Mouse (Mus musculus): ENCODE data around the gene Gm28043. TPM values are rescaled to one million over a fixed set of nuclear protein-coding genes. Genes with fewer than 3 reads are reported as not detected.
"Not testable (repeated sequence)": the region's sequence is repeated elsewhere in the genome, so short reads cannot be mapped to it uniquely, and the experiment has no call there.

Gm28043 gene
- polyA plus RNA-seq, 1 experiment from 2014 or later, result 1.9 TPM

DNA sequence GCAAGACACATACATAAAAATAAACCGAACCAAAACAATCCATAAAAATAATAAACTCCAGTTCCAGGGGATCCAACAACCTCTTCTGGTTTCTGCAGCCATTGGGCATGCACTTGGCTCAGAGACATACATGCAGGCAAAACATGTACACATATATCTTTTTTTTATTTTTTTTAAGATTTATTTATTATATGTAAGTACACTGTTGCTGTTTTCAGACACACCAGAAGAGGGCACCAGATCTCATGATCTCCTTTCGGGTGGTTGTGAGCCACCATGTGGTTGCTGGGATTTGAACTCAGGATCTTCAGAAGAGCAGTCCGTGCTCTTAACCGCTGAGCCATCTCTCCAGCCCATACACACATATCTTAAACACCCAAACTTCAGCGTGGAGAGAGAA, 1.2 kb upstream of the Gm28043 start:
- not testable (repeated sequence) for H3K4me2 ChIP-seq (ENCODE audit: low read length); H3K27me3 ChIP-seq (replicated peaks; ENCODE audit: control insufficient read depth, insufficient read depth, low read length); H3K36me3 ChIP-seq (ENCODE audit: control insufficient read depth, insufficient read depth, low read length); H3K4me3 ChIP-seq (ENCODE audit: low read depth, low read length); H3K9ac ChIP-seq (ENCODE audit: low read length); H3K9me3 ChIP-seq (replicated peaks; ENCODE audit: control insufficient read depth, low read length); ATAC-seq; DNase-seq (ENCODE audit: low spot score); H3K27ac ChIP-seq (ENCODE audit: low read depth, low read length)
- WGBS, result 91% methylated on average over 5 of the region's 5 CpGs
- H3K4me1 ChIP-seq (ENCODE audit: control insufficient read depth, insufficient read depth, low read length), result peaks cover 18% of the 10 kb centered on the region

DNA sequence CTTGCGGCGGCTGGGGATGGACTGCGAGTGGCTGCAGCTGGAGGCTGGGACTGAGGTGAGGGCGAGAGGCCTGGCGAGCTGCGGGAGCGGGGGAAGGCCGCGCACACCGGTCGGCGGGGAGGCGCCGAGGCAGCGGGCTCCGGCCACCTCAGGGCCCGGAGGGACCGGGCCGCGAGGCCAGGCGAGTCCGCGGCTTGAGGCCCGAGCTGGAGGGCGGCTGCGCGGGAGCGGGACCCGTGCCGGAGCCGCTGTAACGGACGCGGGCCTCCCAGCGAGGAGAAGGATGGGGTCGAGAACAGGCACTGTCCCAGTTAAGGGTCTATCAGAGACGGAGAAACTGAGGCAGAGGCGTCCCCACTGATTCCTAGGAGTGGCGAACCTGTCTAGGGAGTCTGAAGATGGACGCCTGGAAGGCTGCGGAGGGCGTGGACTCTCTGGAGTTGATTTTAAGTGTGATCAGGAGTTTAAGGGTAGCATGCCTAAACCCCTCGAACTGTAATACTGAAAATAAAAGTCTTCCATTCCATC, 412 bp downstream of the Gm28043 start:
- H3K27me3 ChIP-seq (replicated peaks; ENCODE audit: control insufficient read depth, insufficient read depth, low read length), result no peaks in the 10 kb centered on the region
- no peaks in the 10 kb centered on the region for H3K9me3 ChIP-seq (replicated peaks; ENCODE audit: control insufficient read depth, low read length)
- peak overlapping the region; percentile 76 for H3K4me2 ChIP-seq (ENCODE audit: low read length)
- peak; percentile 63 for ATAC-seq
- H3K4me1 ChIP-seq (ENCODE audit: control insufficient read depth, insufficient read depth, low read length), result peaks cover 18% of the 10 kb centered on the region
- WGBS, result under 1% methylated on average over 41 of the region's 43 CpGs
- peak overlapping the region; percentile 99 for H3K9ac ChIP-seq (ENCODE audit: low read length)
- DNase-seq (ENCODE audit: low spot score), result peak; percentile 33
- peaks cover 21% of the 10 kb centered on the region for H3K36me3 ChIP-seq (ENCODE audit: control insufficient read depth, insufficient read depth, low read length)
- H3K4me3 ChIP-seq (ENCODE audit: low read depth, low read length), result peak overlapping the region; percentile 97
- peak overlapping the region; percentile 96 for H3K27ac ChIP-seq (ENCODE audit: low read depth, low read length)

DNA sequence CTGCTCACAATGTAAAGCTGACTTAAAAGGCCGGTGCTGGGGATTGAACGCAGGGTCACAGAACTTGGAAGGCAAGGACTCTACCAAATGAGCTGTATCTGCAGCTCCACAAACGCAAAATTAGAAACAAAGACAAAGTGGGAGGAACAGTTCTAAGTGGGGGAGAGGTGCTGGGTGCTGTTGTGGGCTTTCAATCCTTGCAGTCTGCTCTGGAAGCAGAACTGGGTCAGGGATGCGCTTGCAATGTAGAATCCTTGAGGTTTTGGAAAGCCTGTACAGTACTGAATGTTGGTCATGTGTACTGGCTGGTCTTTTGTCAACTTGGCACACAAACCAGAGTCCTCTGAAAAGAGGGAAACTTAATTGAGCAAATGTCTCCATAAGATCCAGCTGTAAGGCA, 940 bp downstream of the Gm28043 start:
- peak; percentile 49 for DNase-seq (ENCODE audit: low spot score)
- H3K9me3 ChIP-seq (replicated peaks; ENCODE audit: control insufficient read depth, low read length), result no peaks in the 10 kb centered on the region
- no peaks in the 10 kb centered on the region for H3K27me3 ChIP-seq (replicated peaks; ENCODE audit: control insufficient read depth, insufficient read depth, low read length)
- peak overlapping the region; percentile 96; the same call in 1 of the 2 replicates for H3K27ac ChIP-seq (ENCODE audit: low read depth, low read length)
- H3K9ac ChIP-seq (ENCODE audit: low read length), result peak overlapping the region; percentile 99
- peaks cover 22% of the 10 kb centered on the region for H3K36me3 ChIP-seq (ENCODE audit: control insufficient read depth, insufficient read depth, low read length)
- no peak for ATAC-seq
- peak overlapping the region; percentile 76 for H3K4me2 ChIP-seq (ENCODE audit: low read length)
- H3K4me1 ChIP-seq (ENCODE audit: control insufficient read depth, insufficient read depth, low read length), result peaks cover 18% of the 10 kb centered on the region
- WGBS, result 4% methylated on average over 4 of the region's 4 CpGs
- peak overlapping the region; percentile 97 for H3K4me3 ChIP-seq (ENCODE audit: low read depth, low read length)

DNA sequence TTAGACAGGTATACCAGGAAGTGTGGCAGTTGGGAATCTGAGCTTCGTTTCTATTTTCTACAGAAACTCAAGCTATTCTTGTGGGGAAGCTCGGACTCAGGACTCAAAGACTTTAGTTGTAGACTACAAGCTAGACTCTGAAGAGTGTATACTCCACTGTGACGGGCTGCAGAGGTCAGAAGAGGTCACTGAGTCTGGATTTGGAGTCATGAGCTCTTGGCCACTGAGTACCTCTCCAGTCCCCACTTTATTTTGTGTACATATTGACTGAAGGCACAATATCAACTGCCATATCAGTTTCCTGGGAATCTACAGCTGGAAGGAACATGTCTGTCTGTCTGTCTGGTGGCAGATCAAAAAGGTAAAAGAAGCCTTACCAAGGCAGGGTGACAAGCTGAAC, 4.6 kb downstream of the Gm28043 start:
- no peak overlapping the region for H3K4me2 ChIP-seq (ENCODE audit: low read length)
- no peak overlapping the region for H3K9ac ChIP-seq (ENCODE audit: low read length)
- H3K27me3 ChIP-seq (replicated peaks; ENCODE audit: control insufficient read depth, insufficient read depth, low read length), result no peaks in the 10 kb centered on the region
- WGBS, result 91% methylated on average over 3 of the region's 3 CpGs
- ATAC-seq (no peak), DNase-seq (ENCODE audit: low spot score) (no peak)
- no peak overlapping the region for H3K4me3 ChIP-seq (ENCODE audit: low read depth, low read length)
- H3K27ac ChIP-seq (ENCODE audit: low read depth, low read length), result no peak overlapping the region
- peaks cover 58% of the 10 kb centered on the region for H3K36me3 ChIP-seq (ENCODE audit: control insufficient read depth, insufficient read depth, low read length)
- peaks cover 18% of the 10 kb centered on the region for H3K4me1 ChIP-seq (ENCODE audit: control insufficient read depth, insufficient read depth, low read length)
- no peaks in the 10 kb centered on the region for H3K9me3 ChIP-seq (replicated peaks; ENCODE audit: control insufficient read depth, low read length)

DNA sequence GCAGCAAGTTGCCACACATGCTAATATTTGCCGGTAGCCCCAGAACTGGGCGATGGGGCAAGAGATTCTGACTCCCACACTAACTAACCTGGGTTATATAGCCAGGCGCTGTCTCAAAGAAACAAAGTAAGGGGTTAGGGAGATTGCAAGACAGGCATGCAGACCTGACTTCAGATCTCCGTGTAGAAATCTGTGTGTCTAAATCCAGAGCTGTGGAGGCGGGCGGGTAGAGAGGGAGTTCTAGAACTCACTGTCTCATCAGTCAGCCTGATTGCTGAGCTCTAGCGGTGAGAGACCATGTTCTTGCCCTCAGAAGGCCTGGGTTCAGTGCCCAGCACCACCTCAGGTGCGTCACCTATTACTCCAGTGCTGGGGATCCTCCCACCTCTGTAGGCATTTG, 8.8 kb downstream of the Gm28043 start:
- Histone ChIP-seq H3K36me3 (ENCODE audit: control insufficient read depth, insufficient read depth, low read length) (peaks cover 91% of the 10 kb centered on the region), H3K9me3 (replicated peaks; ENCODE audit: control insufficient read depth, low read length) (no peaks in the 10 kb centered on the region), H3K9ac (ENCODE audit: low read length) (no peak overlapping the region), H3K4me2 (ENCODE audit: low read length) (no peak overlapping the region), H3K27me3 (replicated peaks; ENCODE audit: control insufficient read depth, insufficient read depth, low read length) (no peaks in the 10 kb centered on the region), H3K4me3 (ENCODE audit: low read depth, low read length) (no peak overlapping the region), H3K27ac (ENCODE audit: low read depth, low read length) (no peak overlapping the region), H3K4me1 (ENCODE audit: control insufficient read depth, insufficient read depth, low read length) (no peaks in the 10 kb centered on the region)
- DNase-seq (ENCODE audit: low spot score), result no peak
- ATAC-seq, result no peak
- WGBS, result 97% methylated on average over 8 of the region's 8 CpGs

DNA sequence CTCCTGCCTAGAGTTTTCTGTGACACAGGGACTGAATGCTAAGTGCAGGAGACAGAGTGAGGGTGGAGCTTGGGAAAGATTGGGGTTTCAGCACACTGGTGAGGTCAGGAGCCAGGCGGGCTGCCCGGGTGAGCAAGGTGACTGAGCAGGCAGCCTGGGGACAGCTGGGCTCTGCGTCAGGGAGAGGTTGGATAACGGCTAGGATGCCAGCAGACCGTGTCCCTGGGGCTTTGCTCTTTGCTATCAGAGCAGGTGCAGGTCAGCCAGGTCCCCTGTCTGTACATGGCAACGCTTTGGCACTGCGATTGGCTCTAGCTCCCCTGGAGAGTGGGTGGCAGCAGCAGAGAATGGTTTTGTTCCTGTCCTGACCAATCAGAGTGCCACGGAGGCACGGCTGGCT, 12.6 kb downstream of the Gm28043 start:
- H3K4me1 ChIP-seq (ENCODE audit: control insufficient read depth, insufficient read depth, low read length), result no peaks in the 10 kb centered on the region
- DNase-seq (ENCODE audit: low spot score), result no peak
- H3K9ac ChIP-seq (ENCODE audit: low read length), result no peak overlapping the region
- ATAC-seq, result no peak
- no peak overlapping the region for H3K4me3 ChIP-seq (ENCODE audit: low read depth, low read length)
- 93% methylated on average over 9 of the region's 9 CpGs for WGBS
- no peak overlapping the region for H3K27ac ChIP-seq (ENCODE audit: low read depth, low read length)
- no peak overlapping the region for H3K4me2 ChIP-seq (ENCODE audit: low read length)
- no peaks in the 10 kb centered on the region for H3K27me3 ChIP-seq (replicated peaks; ENCODE audit: control insufficient read depth, insufficient read depth, low read length)
- H3K9me3 ChIP-seq (replicated peaks; ENCODE audit: control insufficient read depth, low read length), result no peaks in the 10 kb centered on the region
- H3K36me3 ChIP-seq (ENCODE audit: control insufficient read depth, insufficient read depth, low read length), result peaks cover 93% of the 10 kb centered on the region

DNA sequence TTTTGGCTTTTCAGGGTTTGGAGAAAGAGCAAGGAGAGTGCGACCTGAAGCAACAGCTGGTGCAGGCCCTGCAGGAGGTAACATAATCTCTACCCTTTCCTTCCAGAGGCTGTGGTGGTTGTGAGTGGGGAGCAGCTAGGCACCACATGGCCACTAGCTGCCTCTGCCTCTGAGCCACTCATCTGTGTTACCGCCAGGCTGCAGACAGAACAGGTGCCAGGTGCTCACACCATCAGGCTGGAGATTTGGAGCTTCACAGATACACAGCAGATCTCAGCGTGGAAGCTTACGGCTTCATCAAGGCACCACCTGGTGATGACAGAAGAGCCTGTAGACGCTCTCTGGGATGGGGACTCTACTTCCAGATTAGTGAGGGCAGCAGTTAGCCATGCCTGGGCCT, 14.3 kb downstream of the Gm28043 start:
- 95% methylated on average over 5 of the region's 5 CpGs for WGBS
- Histone ChIP-seq H3K27ac (ENCODE audit: low read depth, low read length) (no peak overlapping the region), H3K9me3 (replicated peaks; ENCODE audit: control insufficient read depth, low read length) (no peaks in the 10 kb centered on the region), H3K4me1 (ENCODE audit: control insufficient read depth, insufficient read depth, low read length) (no peaks in the 10 kb centered on the region), H3K36me3 (ENCODE audit: control insufficient read depth, insufficient read depth, low read length) (peaks cover 92% of the 10 kb centered on the region), H3K27me3 (replicated peaks; ENCODE audit: control insufficient read depth, insufficient read depth, low read length) (no peaks in the 10 kb centered on the region), H3K4me2 (ENCODE audit: low read length) (no peak overlapping the region), H3K9ac (ENCODE audit: low read length) (no peak overlapping the region), H3K4me3 (ENCODE audit: low read depth, low read length) (no peak overlapping the region)
- ATAC-seq (no peak), DNase-seq (ENCODE audit: low spot score) (no peak)

DNA sequence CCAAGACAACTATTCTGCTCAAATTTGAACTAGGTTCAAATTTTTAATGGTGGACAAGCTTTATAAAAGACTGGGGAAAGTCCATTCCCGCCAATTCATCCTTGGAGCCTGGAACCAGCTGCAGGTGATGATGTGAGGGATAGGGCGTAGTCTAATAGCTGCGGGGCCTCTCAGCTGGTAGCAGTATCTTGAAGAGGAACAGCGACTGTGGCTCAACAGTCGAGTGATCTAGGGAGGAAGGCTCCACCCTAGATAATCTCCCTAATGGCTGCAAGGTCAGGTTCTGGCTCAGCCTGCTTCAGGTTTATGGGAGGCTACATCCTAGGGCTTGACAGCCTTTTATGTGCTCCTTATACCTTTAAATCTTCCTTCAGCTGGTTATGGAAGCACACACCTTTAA, 14.9 kb downstream of the Gm28043 start:
- DNase-seq (ENCODE audit: low spot score) (no peak), ATAC-seq (no peak)
- Histone ChIP-seq H3K9me3 (replicated peaks; ENCODE audit: control insufficient read depth, low read length) (no peaks in the 10 kb centered on the region), H3K36me3 (ENCODE audit: control insufficient read depth, insufficient read depth, low read length) (peaks cover 92% of the 10 kb centered on the region), H3K4me2 (ENCODE audit: low read length) (no peak overlapping the region), H3K27ac (ENCODE audit: low read depth, low read length) (no peak overlapping the region), H3K4me1 (ENCODE audit: control insufficient read depth, insufficient read depth, low read length) (no peaks in the 10 kb centered on the region), H3K9ac (ENCODE audit: low read length) (no peak overlapping the region), H3K4me3 (ENCODE audit: low read depth, low read length) (no peak overlapping the region), H3K27me3 (replicated peaks; ENCODE audit: control insufficient read depth, insufficient read depth, low read length) (no peaks in the 10 kb centered on the region)
- 91% methylated on average over 5 of the region's 5 CpGs for WGBS

DNA sequence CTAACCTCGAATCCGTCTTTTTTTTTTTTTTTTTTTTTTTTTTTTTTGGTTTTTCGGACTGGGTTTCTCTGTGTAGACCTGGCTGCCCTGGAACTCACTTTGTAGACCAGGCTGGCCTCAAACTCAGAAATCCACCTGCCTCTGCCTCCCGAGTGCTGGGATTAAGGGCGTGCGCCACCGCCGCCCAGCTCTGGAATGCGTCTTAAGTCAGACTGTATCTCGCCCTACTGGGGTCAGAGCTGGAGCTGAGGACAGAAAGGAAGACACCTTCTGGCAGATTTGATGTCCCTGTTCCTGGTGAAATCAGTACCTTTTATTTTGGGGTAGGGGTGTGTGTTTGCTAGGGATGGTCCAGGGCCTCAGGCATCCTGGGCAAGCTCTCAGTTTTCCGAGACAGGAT, 17.6 kb downstream of the Gm28043 start:
- no peaks in the 10 kb centered on the region for H3K4me1 ChIP-seq (ENCODE audit: control insufficient read depth, insufficient read depth, low read length)
- ATAC-seq (no peak), DNase-seq (ENCODE audit: low spot score) (no peak)
- H3K9ac ChIP-seq (ENCODE audit: low read length), result no peak overlapping the region
- no peak overlapping the region for H3K27ac ChIP-seq (ENCODE audit: low read depth, low read length)
- H3K27me3 ChIP-seq (replicated peaks; ENCODE audit: control insufficient read depth, insufficient read depth, low read length), result no peaks in the 10 kb centered on the region
- no peaks in the 10 kb centered on the region for H3K9me3 ChIP-seq (replicated peaks; ENCODE audit: control insufficient read depth, low read length)
- no peak overlapping the region for H3K4me2 ChIP-seq (ENCODE audit: low read length)
- H3K4me3 ChIP-seq (ENCODE audit: low read depth, low read length), result no peak overlapping the region
- WGBS, result 95% methylated on average over 11 of the region's 11 CpGs
- H3K36me3 ChIP-seq (ENCODE audit: control insufficient read depth, insufficient read depth, low read length), result peaks cover 94% of the 10 kb centered on the region
